Mouse (Mus musculus): ENCODE measurements around the gene Ptpa.

GRCm38 (mm10) chr2:30474039-30474438, 58.2 kb downstream of the Ptpa start, which contains the start of gene Ier5l:
- no peak for TF ChIP-seq CTCF (IDR thresholded peaks at IDR 0.05; ENCODE audit: borderline replicate concordance, insufficient read depth, low read length)
- peak; percentile 100 for TF ChIP-seq POLR2A (IDR thresholded peaks at IDR 0.05; ENCODE audit: low read depth, low read length)
